Mouse (Mus musculus): Measurements from ENCODE around the gene Klrg2. TPM values are rescaled to one million over a fixed set of nuclear protein-coding genes. Genes with fewer than 3 reads are reported as not detected.
A peak's percentile ranks its signal among the peaks of the same experiment; 100 is the strongest.

Klrg2 gene
- total and polyA plus RNA-seq, 2 experiments, result not detected

DNA sequence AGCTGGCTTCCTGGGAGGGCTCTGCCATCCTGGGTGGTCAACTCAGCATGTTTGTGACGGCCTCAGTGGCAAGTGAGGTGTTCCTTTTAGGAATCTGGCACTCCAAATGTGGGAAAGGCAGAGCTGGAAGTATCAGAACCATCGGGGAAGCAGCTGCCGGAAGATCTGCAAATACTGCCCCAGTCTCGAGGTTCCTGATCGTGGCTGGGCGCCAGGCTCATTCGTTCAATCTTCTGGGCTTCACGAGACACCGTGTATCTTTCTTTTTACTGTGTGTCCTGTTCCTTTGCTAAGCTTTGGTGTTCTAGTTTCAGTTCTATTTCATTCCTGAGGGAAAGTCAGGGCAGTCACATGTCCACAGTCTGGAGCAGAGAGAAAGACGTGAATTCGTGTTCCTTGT lies 3.4 kb upstream of the Klrg2 start:
- no peak overlapping the region for H3K4me3 ChIP-seq (ENCODE audit: insufficient read depth, low read depth, low read length)
- no peaks in the 10 kb centered on the region for H3K79me2 ChIP-seq (ENCODE audit: control insufficient read depth, insufficient read depth, low read length)
- WGBS, result 54% methylated on average over 11 of the region's 11 CpGs
- peaks cover 4% of the 10 kb centered on the region for H3K4me1 ChIP-seq (ENCODE audit: control insufficient read depth, insufficient read depth, low read length)
- H3K36me3 ChIP-seq (ENCODE audit: control insufficient read depth, insufficient read depth, low read length), result no peaks in the 10 kb centered on the region
- DNase-seq (ENCODE audit: extremely low read depth, low read depth, low spot score), result no peak
- H3K27me3 ChIP-seq (ENCODE audit: control insufficient read depth, insufficient read depth, low read length), result peaks cover 6% of the 10 kb centered on the region
- H3K27ac ChIP-seq (replicated peaks; ENCODE audit: insufficient read depth, low read depth, low read length), result no peak overlapping the region
- no peak for TF ChIP-seq POLR2A (IDR thresholded peaks at IDR 0.05; ENCODE audit: extremely low read depth, insufficient read depth, low read length)
- TF ChIP-seq CTCF (IDR thresholded peaks at IDR 0.05; ENCODE audit: low read depth, low read length), result no peak
- H3K9ac ChIP-seq (ENCODE audit: low read depth, low read length), result no peak overlapping the region

DNA sequence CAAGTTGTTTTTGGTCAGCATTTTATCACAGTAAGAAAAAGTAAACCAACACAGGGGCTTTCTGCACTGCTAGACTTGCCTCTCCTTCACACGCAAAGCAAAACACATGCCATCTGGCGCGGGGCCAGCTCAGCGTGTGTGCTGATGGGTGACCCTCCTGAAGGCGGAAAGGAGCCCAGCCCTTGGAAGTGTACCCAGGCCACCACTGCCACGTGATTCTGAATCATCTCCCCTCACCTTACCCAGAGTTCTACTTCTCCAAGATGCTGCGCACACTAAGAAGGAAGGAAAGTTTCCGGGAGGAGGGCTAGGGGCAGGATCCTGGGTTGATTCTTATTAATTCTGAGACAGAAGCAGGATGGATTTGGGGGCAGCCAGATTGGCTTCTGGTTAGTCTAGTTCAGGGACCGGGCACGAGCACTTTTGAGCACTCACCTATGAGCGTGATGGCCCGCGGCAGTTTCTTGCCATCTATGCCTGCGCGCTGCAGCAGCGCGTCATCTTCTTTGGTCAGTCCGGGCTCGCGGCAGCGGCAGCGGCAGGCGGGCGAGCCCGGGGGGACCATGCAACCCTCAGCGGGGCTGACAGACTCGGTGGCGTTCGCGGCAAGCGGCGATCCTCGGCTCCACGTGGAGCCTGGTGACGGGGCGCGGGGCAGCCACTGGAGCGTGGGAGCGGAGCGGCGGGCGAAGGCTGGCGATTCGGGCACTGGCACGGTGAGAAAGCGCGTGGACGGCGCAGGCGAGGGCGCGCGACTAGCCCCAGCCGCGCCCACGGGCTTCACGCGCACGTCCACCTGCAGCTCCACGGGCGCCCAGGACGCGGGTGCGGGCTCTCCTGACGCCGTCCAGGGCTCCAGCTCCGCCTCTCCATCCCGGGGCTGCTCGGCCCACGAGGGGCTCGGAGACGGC lies 846 bp downstream of the Klrg2 start:
- 2% methylated on average over 72 of the region's 72 CpGs for WGBS
- Histone ChIP-seq H3K27ac (replicated peaks; ENCODE audit: insufficient read depth, low read depth, low read length) (no peak overlapping the region), H3K36me3 (ENCODE audit: control insufficient read depth, insufficient read depth, low read length) (no peaks in the 10 kb centered on the region), H3K4me1 (ENCODE audit: control insufficient read depth, insufficient read depth, low read length) (peaks cover 4% of the 10 kb centered on the region), H3K4me3 (ENCODE audit: insufficient read depth, low read depth, low read length) (peak overlapping the region; percentile 48; the same call in 1 of the 2 replicates), H3K27me3 (ENCODE audit: control insufficient read depth, insufficient read depth, low read length) (peaks cover 6% of the 10 kb centered on the region), H3K9ac (ENCODE audit: low read depth, low read length) (peak overlapping the region; percentile 5; the same call in 1 of the 2 replicates), H3K79me2 (ENCODE audit: control insufficient read depth, insufficient read depth, low read length) (no peaks in the 10 kb centered on the region)
- no peak for DNase-seq (ENCODE audit: extremely low read depth, low read depth, low spot score)
- TF ChIP-seq POLR2A (IDR thresholded peaks at IDR 0.05; ENCODE audit: extremely low read depth, insufficient read depth, low read length) (no peak), CTCF (IDR thresholded peaks at IDR 0.05; ENCODE audit: low read depth, low read length) (no peak)

DNA sequence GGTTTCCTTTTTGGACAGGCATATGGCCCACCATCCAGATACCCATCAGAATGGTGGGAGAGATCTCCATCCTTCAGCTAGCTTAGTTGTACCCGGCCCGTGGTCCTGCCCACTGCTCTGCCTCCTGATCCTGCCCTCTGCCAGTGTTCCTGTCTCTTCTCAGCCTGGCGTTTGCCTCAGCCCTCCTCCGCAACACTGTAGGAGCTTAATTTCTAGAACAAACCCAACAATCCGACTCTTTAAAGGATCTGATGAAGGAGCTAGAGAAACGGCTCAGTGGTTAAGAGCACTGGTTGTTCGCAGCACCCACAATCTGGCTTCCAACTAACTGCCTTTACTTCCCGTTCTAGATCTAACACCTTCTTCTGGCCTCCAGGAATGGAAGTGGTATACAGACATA lies 2.6 kb downstream of the Klrg2 start:
- TF ChIP-seq CTCF (IDR thresholded peaks at IDR 0.05; ENCODE audit: low read depth, low read length) (no peak), POLR2A (IDR thresholded peaks at IDR 0.05; ENCODE audit: extremely low read depth, insufficient read depth, low read length) (no peak)
- no peaks in the 10 kb centered on the region for H3K79me2 ChIP-seq (ENCODE audit: control insufficient read depth, insufficient read depth, low read length)
- WGBS, result 88% methylated on average over 8 of the region's 8 CpGs
- no peak overlapping the region for H3K4me3 ChIP-seq (ENCODE audit: insufficient read depth, low read depth, low read length)
- no peak overlapping the region for H3K27ac ChIP-seq (replicated peaks; ENCODE audit: insufficient read depth, low read depth, low read length)
- H3K27me3 ChIP-seq (ENCODE audit: control insufficient read depth, insufficient read depth, low read length), result peaks cover 6% of the 10 kb centered on the region
- no peak for DNase-seq (ENCODE audit: extremely low read depth, low read depth, low spot score)
- peaks cover 4% of the 10 kb centered on the region for H3K4me1 ChIP-seq (ENCODE audit: control insufficient read depth, insufficient read depth, low read length)
- no peaks in the 10 kb centered on the region for H3K36me3 ChIP-seq (ENCODE audit: control insufficient read depth, insufficient read depth, low read length)
- H3K9ac ChIP-seq (ENCODE audit: low read depth, low read length), result no peak overlapping the region

DNA sequence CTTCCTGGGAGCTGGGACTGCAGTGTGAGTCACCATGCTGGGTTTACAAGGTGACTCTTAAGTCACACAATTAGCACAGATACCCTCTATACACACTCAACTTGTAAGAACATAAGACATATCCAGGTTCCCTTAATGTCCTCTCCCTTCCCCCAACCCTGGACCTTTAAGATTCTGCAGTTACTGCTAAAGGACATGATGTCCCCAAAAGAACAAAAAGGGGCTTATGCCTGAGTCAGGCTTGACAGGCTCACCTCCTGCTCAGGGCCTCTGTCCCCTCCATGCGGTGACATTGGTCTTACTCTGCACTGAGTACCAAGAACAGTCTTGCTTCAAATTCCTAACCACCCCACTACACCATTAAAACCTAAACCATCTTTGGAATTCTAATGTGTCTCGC lies 4.2 kb downstream of the Klrg2 start:
- no peak overlapping the region for H3K9ac ChIP-seq (ENCODE audit: low read depth, low read length)

DNA sequence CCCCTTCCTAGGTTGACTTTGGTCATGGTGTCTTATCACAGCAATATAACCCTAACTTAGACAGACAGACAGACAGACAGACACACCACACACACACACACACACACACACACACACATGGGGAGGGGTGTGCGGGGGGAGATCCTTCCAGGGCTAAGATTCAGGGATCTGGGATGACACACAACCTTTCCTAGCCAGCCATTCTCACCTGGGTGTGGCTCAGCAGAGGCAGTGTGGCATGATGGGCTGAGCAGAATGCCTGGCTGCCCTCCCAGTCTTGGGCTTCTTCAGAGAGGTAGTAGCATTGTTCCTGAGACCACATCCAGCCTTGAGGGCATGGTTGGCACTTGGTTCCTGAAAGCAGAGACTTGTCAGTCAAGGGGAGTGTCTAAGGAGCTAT lies 7.5 kb downstream of the Klrg2 start:
- Histone ChIP-seq H3K27me3 (ENCODE audit: control insufficient read depth, insufficient read depth, low read length) (no peaks in the 10 kb centered on the region), H3K79me2 (ENCODE audit: control insufficient read depth, insufficient read depth, low read length) (no peaks in the 10 kb centered on the region), H3K27ac (replicated peaks; ENCODE audit: insufficient read depth, low read depth, low read length) (no peak overlapping the region), H3K4me1 (ENCODE audit: control insufficient read depth, insufficient read depth, low read length) (no peaks in the 10 kb centered on the region), H3K4me3 (ENCODE audit: insufficient read depth, low read depth, low read length) (no peak overlapping the region), H3K36me3 (ENCODE audit: control insufficient read depth, insufficient read depth, low read length) (no peaks in the 10 kb centered on the region), H3K9ac (ENCODE audit: low read depth, low read length) (no peak overlapping the region)
- no peak for TF ChIP-seq CTCF (IDR thresholded peaks at IDR 0.05; ENCODE audit: low read depth, low read length)
- no peak for TF ChIP-seq POLR2A (IDR thresholded peaks at IDR 0.05; ENCODE audit: extremely low read depth, insufficient read depth, low read length)
- DNase-seq (ENCODE audit: extremely low read depth, low read depth, low spot score), result no peak
- 100% methylated on average over 1 of the region's 1 CpGs for WGBS

More for the DNA sequence above, 4.2 kb downstream of the Klrg2 start:
- Histone ChIP-seq H3K36me3 (ENCODE audit: control insufficient read depth, insufficient read depth, low read length) (no peaks in the 10 kb centered on the region), H3K4me3 (ENCODE audit: insufficient read depth, low read depth, low read length) (no peak overlapping the region), H3K27me3 (ENCODE audit: control insufficient read depth, insufficient read depth, low read length) (peaks cover 6% of the 10 kb centered on the region), H3K4me1 (ENCODE audit: control insufficient read depth, insufficient read depth, low read length) (peaks cover 4% of the 10 kb centered on the region), H3K79me2 (ENCODE audit: control insufficient read depth, insufficient read depth, low read length) (no peaks in the 10 kb centered on the region), H3K27ac (replicated peaks; ENCODE audit: insufficient read depth, low read depth, low read length) (no peak overlapping the region)
- DNase-seq (ENCODE audit: extremely low read depth, low read depth, low spot score), result no peak
- TF ChIP-seq CTCF (IDR thresholded peaks at IDR 0.05; ENCODE audit: low read depth, low read length) (no peak), POLR2A (IDR thresholded peaks at IDR 0.05; ENCODE audit: extremely low read depth, insufficient read depth, low read length) (no peak)
- WGBS, result 93% methylated on average over 2 of the region's 2 CpGs

DNA sequence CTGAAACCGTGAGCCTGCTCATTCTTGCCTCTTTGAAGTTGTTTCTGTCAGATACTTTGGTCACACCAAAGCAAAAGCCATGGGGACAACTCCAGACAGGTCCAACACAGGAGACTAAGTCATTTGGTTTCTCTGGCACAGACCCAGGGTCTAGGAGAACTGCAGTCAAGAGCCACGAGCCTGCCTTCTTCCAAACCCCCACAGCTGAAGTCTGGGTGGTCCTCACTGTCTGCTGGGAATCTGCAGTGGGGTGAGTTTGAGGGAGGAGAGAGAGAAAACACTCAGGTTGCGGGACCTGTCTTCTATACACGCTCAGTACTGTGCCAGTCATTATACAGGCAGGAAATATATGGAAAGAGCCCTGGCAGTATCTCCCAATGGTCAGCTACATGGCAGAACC lies 9.6 kb downstream of the Klrg2 start:
- Histone ChIP-seq H3K9ac (ENCODE audit: low read depth, low read length) (no peak overlapping the region), H3K36me3 (ENCODE audit: control insufficient read depth, insufficient read depth, low read length) (no peaks in the 10 kb centered on the region), H3K4me1 (ENCODE audit: control insufficient read depth, insufficient read depth, low read length) (no peaks in the 10 kb centered on the region), H3K79me2 (ENCODE audit: control insufficient read depth, insufficient read depth, low read length) (no peaks in the 10 kb centered on the region), H3K27me3 (ENCODE audit: control insufficient read depth, insufficient read depth, low read length) (no peaks in the 10 kb centered on the region), H3K4me3 (ENCODE audit: insufficient read depth, low read depth, low read length) (no peak overlapping the region), H3K27ac (replicated peaks; ENCODE audit: insufficient read depth, low read depth, low read length) (no peak overlapping the region)
- TF ChIP-seq CTCF (IDR thresholded peaks at IDR 0.05; ENCODE audit: low read depth, low read length), result no peak
- DNase-seq (ENCODE audit: extremely low read depth, low read depth, low spot score), result no peak
- WGBS, result 94% methylated on average over 4 of the region's 4 CpGs

Data from liver, adult 2 months (tissue).